Mouse (Mus musculus) hindbrain, embryonic 16.5 days (tissue): ENCODE results near the gene Atp1a4. TPM values are rescaled to one million over a fixed set of nuclear protein-coding genes. Genes with fewer than 3 reads are reported as not detected.

Source experiments
- ATAC-seq: fragments of 200-750 bp; cut with Nextera tagmentation; 2 replicates; pipeline ENCODE4 v1.8.0; 2017; ENCODE audit warnings: moderate TSS enrichment, moderate library complexity
- H3K27ac ChIP-seq: fragments of 300-500 bp; sonication (generic); 2 replicates; pipeline ENCODE4 v1.5.1; 2014; ENCODE audit warnings: low read depth, mild to moderate bottlenecking, control low read depth, low read length, moderate library complexity
- H3K27me3 ChIP-seq: fragments of 300-500 bp; sonication (generic); replicated peaks from 2 replicates; pipeline ENCODE4 v1.6.1; 2014; ENCODE audit warnings: low read length; ENCODE audit not compliant: control insufficient read depth, insufficient read depth
- H3K36me3 ChIP-seq: fragments of 300-500 bp; sonication (generic); 2 replicates; pipeline ENCODE4 v1.6.1; 2014; ENCODE audit warnings: mild to moderate bottlenecking, low read length, moderate library complexity, mixed read lengths; ENCODE audit not compliant: control insufficient read depth, insufficient read depth
- H3K4me1 ChIP-seq: fragments of 300-500 bp; sonication (generic); 2 replicates; pipeline ENCODE4 v1.6.1; 2014; ENCODE audit warnings: low read depth, low read length; ENCODE audit not compliant: control insufficient read depth, insufficient read depth
- H3K4me2 ChIP-seq: fragments of 300-500 bp; sonication (generic); 2 replicates; pipeline ENCODE4 v1.6.1; 2014; ENCODE audit warnings: mild to moderate bottlenecking, low read length, control low read depth, moderate library complexity
- H3K4me3 ChIP-seq: fragments of 300-500 bp; sonication (generic); 2 replicates; pipeline ENCODE4 v1.5.1; 2014; ENCODE audit warnings: mild to moderate bottlenecking, low read length, control low read depth, moderate library complexity
- H3K9ac ChIP-seq: fragments of 300-500 bp; sonication (generic); 2 replicates; pipeline ENCODE4 v1.6.1; 2014; ENCODE audit warnings: low read depth, mild to moderate bottlenecking, control low read depth, low read length, moderate library complexity
- H3K9me3 ChIP-seq: fragments of 300-500 bp; sonication (generic); 2 replicates; pipeline ENCODE4 v1.6.1; 2014; ENCODE audit warnings: mild to moderate bottlenecking, low read length, moderate library complexity; ENCODE audit not compliant: control insufficient read depth
- WGBS: fragments of 180-500 bp; shearing (Covaris S2); extraction: QIAGEN DNeasy Blood & Tissue Kit; methylation state at CpG from one replicate; pipeline ENCODE4 v1.1.7; 2014; 5-methylcytosine and 5-hydroxymethylcytosine counted together
- polyA plus RNA-seq: library from polyadenylated mRNA; unstranded; fragments of >200 nt; fragmentation: Nextera tagmentation; extraction: Ambion mirVana; gene quantifications from 2 replicates; pipeline ENCODE4 v1.2.1, GENCODE M21; 2015

Atp1a4 gene
- polyA plus RNA-seq, 1 experiment from 2014 or later, result not detected

GRCm38 (mm10) chr1:172197851-172198250 lies 60.4 kb downstream of the Atp1a4 start:
- Histone ChIP-seq H3K9me3 (no peaks in the 10 kb centered on the region), H3K4me3 (no peak overlapping the region), H3K4me2 (no peak overlapping the region), H3K27ac (no peak overlapping the region), H3K27me3 (no peaks in the 10 kb centered on the region), H3K36me3 (peaks cover 41% of the 10 kb centered on the region), H3K4me1 (peaks cover 30% of the 10 kb centered on the region), H3K9ac (no peak overlapping the region)
- WGBS, result 67% methylated on average over 5 of the region's 5 CpGs
- ATAC-seq, result no peak

- no peak for ATAC-seq
- no peak overlapping the region for H3K27ac ChIP-seq
- peaks cover 46% of the 10 kb centered on the region for H3K36me3 ChIP-seq
- 87% methylated on average over 3 of the region's 3 CpGs for WGBS
- H3K9me3 ChIP-seq, result no peaks in the 10 kb centered on the region
- H3K27me3 ChIP-seq, result no peaks in the 10 kb centered on the region
- no peak overlapping the region for H3K4me3 ChIP-seq
- peaks cover 23% of the 10 kb centered on the region for H3K4me1 ChIP-seq
- no peak overlapping the region for H3K4me2 ChIP-seq
- no peak overlapping the region for H3K9ac ChIP-seq
These were observed 61.1 kb downstream of the Atp1a4 start for GRCm38 (mm10) chr1:172197146-172197545.

- H3K27ac ChIP-seq, result no peak overlapping the region
- no peak overlapping the region; the same call in 1 of the 2 replicates for H3K9ac ChIP-seq
- no peak overlapping the region for H3K4me2 ChIP-seq
- no peak overlapping the region for H3K4me3 ChIP-seq
- H3K36me3 ChIP-seq, result peaks cover 40% of the 10 kb centered on the region
- ATAC-seq, result no peak
- 71% methylated on average over 8 of the region's 8 CpGs for WGBS
- H3K27me3 ChIP-seq, result no peaks in the 10 kb centered on the region
- no peaks in the 10 kb centered on the region for H3K9me3 ChIP-seq
- no peaks in the 10 kb centered on the region; the same call in 1 of the 2 replicates for H3K4me1 ChIP-seq
These were observed 63.8 kb downstream of the Atp1a4 start for GRCm38 (mm10) chr1:172194435-172194834.

GRCm38 (mm10) chr1:172192217-172192616 lies 66.0 kb downstream of the Atp1a4 start:
- Histone ChIP-seq H3K27me3 (no peaks in the 10 kb centered on the region), H3K9ac (no peak overlapping the region), H3K9me3 (no peaks in the 10 kb centered on the region), H3K4me2 (no peak overlapping the region), H3K36me3 (peaks cover 32% of the 10 kb centered on the region), H3K27ac (no peak overlapping the region), H3K4me3 (no peak overlapping the region), H3K4me1 (no peaks in the 10 kb centered on the region)
- WGBS, result 81% methylated on average over 3 of the region's 3 CpGs
- ATAC-seq, result no peak

- no peak overlapping the region for H3K4me3 ChIP-seq
- H3K4me1 ChIP-seq, result no peaks in the 10 kb centered on the region
- WGBS, result 92% methylated on average over 2 of the region's 2 CpGs
- no peaks in the 10 kb centered on the region for H3K9me3 ChIP-seq
- ATAC-seq, result no peak
- no peak overlapping the region for H3K4me2 ChIP-seq
- no peak overlapping the region for H3K9ac ChIP-seq
- H3K27ac ChIP-seq, result no peak overlapping the region
- peaks cover 32% of the 10 kb centered on the region for H3K36me3 ChIP-seq
- no peaks in the 10 kb centered on the region for H3K27me3 ChIP-seq
These were observed 66.6 kb downstream of the Atp1a4 start for GRCm38 (mm10) chr1:172191578-172191977.

GRCm38 (mm10) chr1:172188891-172189290 lies 69.3 kb downstream of the Atp1a4 start:
- no peaks in the 10 kb centered on the region for H3K4me1 ChIP-seq
- H3K27ac ChIP-seq, result no peak overlapping the region
- 56% methylated on average over 4 of the region's 4 CpGs for WGBS
- H3K36me3 ChIP-seq, result peaks cover 30% of the 10 kb centered on the region
- H3K9ac ChIP-seq, result no peak overlapping the region
- H3K9me3 ChIP-seq, result no peaks in the 10 kb centered on the region
- H3K27me3 ChIP-seq, result no peaks in the 10 kb centered on the region
- no peak overlapping the region for H3K4me3 ChIP-seq
- no peak overlapping the region for H3K4me2 ChIP-seq
- ATAC-seq, result 0 out of 2 replicates have a peak, but pooled peaks have one; percentile 42

- peak; percentile 48; the same call in 1 of the 2 replicates for ATAC-seq
- Histone ChIP-seq H3K36me3 (peaks cover 27% of the 10 kb centered on the region), H3K27ac (no peak overlapping the region), H3K27me3 (no peaks in the 10 kb centered on the region), H3K9ac (no peak overlapping the region), H3K9me3 (no peaks in the 10 kb centered on the region), H3K4me1 (no peaks in the 10 kb centered on the region), H3K4me3 (no peak overlapping the region), H3K4me2 (no peak overlapping the region)
- 93% methylated on average over 10 of the region's 10 CpGs for WGBS
These were observed 71.6 kb downstream of the Atp1a4 start for GRCm38 (mm10) chr1:172186401-172187289.

GRCm38 (mm10) chr1:172183915-172184314 lies 74.3 kb downstream of the Atp1a4 start:
- H3K9me3 ChIP-seq, result no peaks in the 10 kb centered on the region
- peaks cover 32% of the 10 kb centered on the region for H3K36me3 ChIP-seq
- no peak overlapping the region for H3K4me2 ChIP-seq
- H3K9ac ChIP-seq, result no peak overlapping the region
- ATAC-seq, result no peak
- H3K27ac ChIP-seq, result no peak overlapping the region
- no peaks in the 10 kb centered on the region for H3K4me1 ChIP-seq
- H3K27me3 ChIP-seq, result no peaks in the 10 kb centered on the region
- no peak overlapping the region for H3K4me3 ChIP-seq

- no peak for ATAC-seq
- peaks cover 30% of the 10 kb centered on the region for H3K36me3 ChIP-seq
- no peak overlapping the region for H3K9ac ChIP-seq
- H3K9me3 ChIP-seq, result no peaks in the 10 kb centered on the region
- no peaks in the 10 kb centered on the region for H3K27me3 ChIP-seq
- 97% methylated on average over 6 of the region's 6 CpGs for WGBS
- H3K4me3 ChIP-seq, result no peak overlapping the region
- H3K27ac ChIP-seq, result no peak overlapping the region
- no peaks in the 10 kb centered on the region for H3K4me1 ChIP-seq
- H3K4me2 ChIP-seq, result no peak overlapping the region
These were observed 75.2 kb downstream of the Atp1a4 start for GRCm38 (mm10) chr1:172183056-172183455.
